Mouse (Mus musculus): ENCODE data around the gene Gm11444.

Gm11444 gene

GRCm38 (mm10) chr11:85812201-85812966, 37.7 kb downstream of the Gm11444 start:
- DNase-seq (ENCODE audit: low spot score) = no peak

GRCm38 (mm10) chr11:85811676-85812075, 38.5 kb downstream of the Gm11444 start:
- no peak for DNase-seq (ENCODE audit: low spot score)

GRCm38 (mm10) chr11:85811229-85811628, 38.9 kb downstream of the Gm11444 start:
- no peak for DNase-seq (ENCODE audit: low spot score)

- no peak for DNase-seq (ENCODE audit: low spot score)
These were observed 42.8 kb downstream of the Gm11444 start for GRCm38 (mm10) chr11:85807353-85807752.

GRCm38 (mm10) chr11:85805779-85806178, 44.4 kb downstream of the Gm11444 start:
- no peak for DNase-seq (ENCODE audit: low spot score)

GRCm38 (mm10) chr11:85804048-85804447, 46.1 kb downstream of the Gm11444 start:
- DNase-seq (ENCODE audit: low spot score) = no peak

GRCm38 (mm10) chr11:85800380-85800779, 49.8 kb downstream of the Gm11444 start:
- no peak for DNase-seq (ENCODE audit: low spot score)

GRCm38 (mm10) chr11:85799856-85800255, 50.3 kb downstream of the Gm11444 start:
- DNase-seq (ENCODE audit: low spot score) = no peak

- no peak for DNase-seq (ENCODE audit: low spot score)
These were observed 50.7 kb downstream of the Gm11444 start for GRCm38 (mm10) chr11:85799456-85799855.

All from left cerebral cortex, adult 11 months (tissue).